Mouse (Mus musculus) MEL (cell line): ENCODE measurements around the gene Mad2l2. TPM values are rescaled to one million over a fixed set of nuclear protein-coding genes. Genes with fewer than 3 reads are reported as not detected.

Experiments
- DNase-seq: peaks from one replicate; pipeline ENCODE4 v3.0.0; 2011; ENCODE audit warnings: low read depth, low spot score
- H3K27ac ChIP-seq: 2 replicates; pipeline ENCODE4 v1.5.1; 2012; ENCODE audit warnings: low read depth, mild to moderate bottlenecking, control low read depth, low read length, moderate library complexity; ENCODE audit not compliant: control insufficient read depth
- H3K27me3 ChIP-seq, 2 experiments: fragments of 150-350 bp in 1 of 2; sonication (generic) in 1 of 2; 2 replicates each; pipeline ENCODE4 v1.6.1; 2012; ENCODE audit warnings: low read length in 2 of 2, mild to moderate bottlenecking in 2 of 2, improper control_type of control experiment in 1 of 2, moderate library complexity in 1 of 2; ENCODE audit not compliant: insufficient read depth in 2 of 2, control insufficient read depth in 1 of 2
- H3K36me3 ChIP-seq, 2 experiments: 2 replicates each; pipeline ENCODE4 v1.6.1; 2012 to 2014; ENCODE audit warnings: low read length in 2 of 2, improper control_type of control experiment in 1 of 2, inconsistent platforms in 1 of 2, mild to moderate bottlenecking in 1 of 2; ENCODE audit not compliant: insufficient read depth in 2 of 2, control insufficient read depth in 1 of 2
- H3K4me1 ChIP-seq, 2 experiments: fragments of 150-350 bp in 1 of 2; sonication (generic) in 1 of 2; 2 replicates each; pipeline ENCODE4 v1.6.1; 2012; ENCODE audit warnings: low read length in 2 of 2, improper control_type of control experiment in 1 of 2, mild to moderate bottlenecking in 1 of 2; ENCODE audit not compliant: insufficient read depth in 2 of 2, control insufficient read depth in 1 of 2
- H3K4me3 ChIP-seq, 2 experiments: fragments of 150-350 bp in 1 of 2; sonication (generic) in 1 of 2; 2 replicates each; pipeline ENCODE4 v1.5.1; 2012; ENCODE audit warnings: low read depth in 2 of 2, low read length in 2 of 2, mild to moderate bottlenecking in 2 of 2, moderate library complexity in 2 of 2, control low read depth in 1 of 2, improper control_type of control experiment in 1 of 2; ENCODE audit not compliant: control insufficient read depth in 1 of 2, insufficient read depth in 1 of 2
- H3K79me2 ChIP-seq: 2 replicates; pipeline ENCODE4 v1.6.1; 2012; ENCODE audit warnings: mild to moderate bottlenecking, low read length, moderate library complexity; ENCODE audit not compliant: control insufficient read depth, poor library complexity, insufficient read depth
- H3K9ac ChIP-seq: 2 replicates; pipeline ENCODE4 v1.6.1; 2012; ENCODE audit warnings: low read depth, mild to moderate bottlenecking, control low read depth, low read length, moderate library complexity; ENCODE audit not compliant: control insufficient read depth, poor library complexity, severe bottlenecking
- H3K9me3 ChIP-seq: fragments of 150-350 bp; sonication (generic); replicated peaks from 2 replicates; pipeline ENCODE4 v1.6.1; 2012; ENCODE audit warnings: mild to moderate bottlenecking, low read length, improper control_type of control experiment, moderate library complexity; ENCODE audit not compliant: insufficient read depth
- CHD1 ChIP-seq: IDR thresholded peaks from 2 replicates; pipeline ENCODE4 v1.6.1; 2012; ENCODE audit warnings: low read depth, mild to moderate bottlenecking, inconsistent platforms, low read length, improper control_type of control experiment
- E2F4 ChIP-seq: IDR thresholded peaks from 2 replicates; pipeline ENCODE4 v1.6.1; 2011; ENCODE audit warnings: low read depth, low read length, improper control_type of control experiment, borderline replicate concordance
- ELF1 ChIP-seq: IDR thresholded peaks from 2 replicates; pipeline ENCODE4 v1.6.1; 2014; ENCODE audit warnings: low read depth, mild to moderate bottlenecking, inconsistent platforms, low read length, improper control_type of control experiment, moderate library complexity
- GABPA ChIP-seq: IDR thresholded peaks from 2 replicates; pipeline ENCODE4 v1.6.1; 2012; ENCODE audit warnings: low read depth, mild to moderate bottlenecking, inconsistent platforms, low read length, improper control_type of control experiment, moderate library complexity
- GATA1 ChIP-seq: IDR thresholded peaks from 2 replicates; pipeline ENCODE4 v1.6.1; 2011; ENCODE audit warnings: low read depth, low read length, improper control_type of control experiment
- HCFC1 ChIP-seq: IDR thresholded peaks from 2 replicates; pipeline ENCODE4 v1.6.1; 2012; ENCODE audit warnings: low read depth, mild to moderate bottlenecking, inconsistent platforms, low read length, improper control_type of control experiment, moderate library complexity
- KAT2A ChIP-seq: conservative IDR thresholded peaks from 2 replicates; pipeline ENCODE4 v1.6.1; 2012; ENCODE audit warnings: low read depth, low read length, improper control_type of control experiment, inconsistent platforms
- MAZ ChIP-seq: IDR thresholded peaks from 2 replicates; pipeline ENCODE4 v1.6.1; 2012; ENCODE audit warnings: low read depth, mild to moderate bottlenecking, inconsistent platforms, low read length, improper control_type of control experiment
- MYC ChIP-seq: IDR thresholded peaks from 2 replicates; pipeline ENCODE4 v1.6.1; 2011; ENCODE audit warnings: low read depth, mild to moderate bottlenecking, low read length, improper control_type of control experiment, moderate library complexity
- NELFE ChIP-seq: IDR thresholded peaks from 2 replicates; pipeline ENCODE4 v1.6.1; 2011; ENCODE audit warnings: low read depth, low read length, improper control_type of control experiment
- NRF1 ChIP-seq: IDR thresholded peaks from 2 replicates; pipeline ENCODE4 v1.6.1; 2014; ENCODE audit warnings: low read depth, mild to moderate bottlenecking, inconsistent platforms, low read length, improper control_type of control experiment, moderate library complexity; ENCODE audit not compliant: poor library complexity, insufficient read depth, severe bottlenecking
- POLR2A ChIP-seq, 2 experiments: IDR thresholded peaks; 2 replicates each; pipeline ENCODE4 v1.6.1; 2011 to 2012; ENCODE audit warnings: low read length in 2 of 2, mild to moderate bottlenecking in 2 of 2, control low read depth in 1 of 2, improper control_type of control experiment in 1 of 2, low read depth in 1 of 2, moderate library complexity in 1 of 2; ENCODE audit not compliant: control insufficient read depth in 1 of 2, insufficient read depth in 1 of 2, poor library complexity in 1 of 2
- RAD21 ChIP-seq: IDR thresholded peaks from 2 replicates; pipeline ENCODE4 v1.6.1; 2011; ENCODE audit warnings: mild to moderate bottlenecking, low read depth, low read length, improper control_type of control experiment
- SMC3 ChIP-seq: IDR thresholded peaks from 2 replicates; pipeline ENCODE4 v1.6.1; 2011; ENCODE audit warnings: low read depth, low read length, improper control_type of control experiment
- TCF12 ChIP-seq: IDR thresholded peaks from 2 replicates; pipeline ENCODE4 v1.6.1; 2014; ENCODE audit warnings: low read depth, mild to moderate bottlenecking, inconsistent platforms, low read length, improper control_type of control experiment, moderate library complexity
- UBTF ChIP-seq: IDR thresholded peaks from 2 replicates; pipeline ENCODE4 v1.6.1; 2012; ENCODE audit warnings: low read depth, mild to moderate bottlenecking, inconsistent platforms, low read length, improper control_type of control experiment, moderate library complexity, borderline replicate concordance; ENCODE audit not compliant: insufficient read depth
- ZC3H11A ChIP-seq: IDR thresholded peaks from 2 replicates; pipeline ENCODE4 v1.6.1; 2012; ENCODE audit warnings: low read depth, mild to moderate bottlenecking, inconsistent platforms, low read length, improper control_type of control experiment
- ZNF384 ChIP-seq: IDR thresholded peaks from 2 replicates; pipeline ENCODE4 v1.6.1; 2012; ENCODE audit warnings: low read depth, mild to moderate bottlenecking, inconsistent platforms, low read length, improper control_type of control experiment
- polyA plus RNA-seq, 2 experiments: library from polyadenylated mRNA; stranded (reverse) in 1 of 2; unstranded in 1 of 2; fragments of >175 nt in 1 of 2; fragments of >200 nt in 1 of 2; gene quantifications; 2 replicates each; pipeline versions ENCODE4 v1.2.1 to v1.2.4; 2012; ENCODE audit warnings: low replicate concordance in 2 of 2, low read depth in 1 of 2; ENCODE audit not compliant: insufficient read length in 2 of 2, insufficient read depth in 1 of 2, missing spikeins in 1 of 2
- total RNA-seq: library from RNA; depleted of rRNA; stranded (reverse); fragments of 300-350 nt; gene quantifications from 2 replicates; pipeline ENCODE4 v1.2.3, GENCODE M21; 2012

Gene Mad2l2
- total and polyA plus RNA-seq, 3 experiments: 28.6 to 44.8 TPM; not detected in 1

DNA sequence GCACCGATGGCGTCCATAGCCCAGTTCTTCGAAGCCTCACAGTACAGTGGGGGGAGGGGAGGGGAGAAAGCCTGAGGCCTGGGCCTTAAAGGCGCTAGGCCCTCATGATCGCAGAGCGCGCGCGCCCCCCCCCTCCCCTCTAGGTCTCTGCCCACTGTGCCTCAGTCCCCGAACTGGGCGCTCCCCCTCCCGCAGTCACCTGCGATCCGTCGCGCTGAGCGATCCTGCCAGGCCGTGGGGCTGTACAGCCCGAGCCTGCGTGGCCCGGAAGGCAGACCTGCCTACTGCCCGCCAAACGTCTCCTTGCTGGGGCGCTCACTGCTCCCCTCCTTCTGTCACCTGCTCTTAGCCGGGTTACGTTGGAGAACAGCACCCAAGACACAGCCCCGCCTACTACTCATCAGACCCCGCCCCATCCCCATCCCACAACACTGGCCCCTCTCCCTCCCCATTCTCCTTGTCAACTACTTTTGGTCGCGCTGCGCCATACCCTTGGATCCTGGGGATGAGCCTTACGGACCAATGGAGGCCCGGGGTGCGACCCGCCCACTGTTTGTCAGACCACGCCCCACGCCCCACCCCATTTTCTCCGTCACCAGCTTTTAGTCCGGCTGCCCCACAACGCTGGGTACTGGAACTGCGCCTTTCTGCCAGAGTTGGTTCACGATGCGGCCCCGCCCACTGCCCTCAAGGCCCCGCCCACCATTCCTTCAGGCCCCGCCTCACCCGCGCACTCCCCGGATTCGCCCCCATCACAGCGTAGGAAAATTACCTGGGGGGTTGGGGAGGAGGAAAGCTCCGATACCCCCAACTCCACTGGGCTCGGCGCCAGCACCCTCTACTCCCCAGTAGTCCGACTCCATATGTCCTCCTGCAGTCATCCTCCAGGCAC is 29.6 kb downstream of the Mad2l2 start (continued):
- TF ChIP-seq ZC3H11A: no peak
- TF ChIP-seq TCF12: no peak
- TF ChIP-seq E2F4: no peak
- peak; percentile 43 for TF ChIP-seq NELFE
- TF ChIP-seq NRF1: peak; percentile 37; the same call in 1 of the 2 replicates
- TF ChIP-seq UBTF: no peak
- peak; percentile 25 to 28; a peak in 1 of 4 replicates for TF ChIP-seq POLR2A (IDR thresholded peaks at IDR 0.05; ENCODE audit: control insufficient read depth in 1 of 2, insufficient read depth in 1 of 2, low read depth in 1 of 2, low read length in 2 of 2, poor library complexity in 1 of 2)
- TF ChIP-seq KAT2A: no peak
- no peak for TF ChIP-seq GABPA
- TF ChIP-seq ZNF384: no peak
- TF ChIP-seq CHD1: no peak
- TF ChIP-seq MYC: no peak
- no peak for TF ChIP-seq RAD21
- peak; percentile 62 for TF ChIP-seq MAZ

DNA sequence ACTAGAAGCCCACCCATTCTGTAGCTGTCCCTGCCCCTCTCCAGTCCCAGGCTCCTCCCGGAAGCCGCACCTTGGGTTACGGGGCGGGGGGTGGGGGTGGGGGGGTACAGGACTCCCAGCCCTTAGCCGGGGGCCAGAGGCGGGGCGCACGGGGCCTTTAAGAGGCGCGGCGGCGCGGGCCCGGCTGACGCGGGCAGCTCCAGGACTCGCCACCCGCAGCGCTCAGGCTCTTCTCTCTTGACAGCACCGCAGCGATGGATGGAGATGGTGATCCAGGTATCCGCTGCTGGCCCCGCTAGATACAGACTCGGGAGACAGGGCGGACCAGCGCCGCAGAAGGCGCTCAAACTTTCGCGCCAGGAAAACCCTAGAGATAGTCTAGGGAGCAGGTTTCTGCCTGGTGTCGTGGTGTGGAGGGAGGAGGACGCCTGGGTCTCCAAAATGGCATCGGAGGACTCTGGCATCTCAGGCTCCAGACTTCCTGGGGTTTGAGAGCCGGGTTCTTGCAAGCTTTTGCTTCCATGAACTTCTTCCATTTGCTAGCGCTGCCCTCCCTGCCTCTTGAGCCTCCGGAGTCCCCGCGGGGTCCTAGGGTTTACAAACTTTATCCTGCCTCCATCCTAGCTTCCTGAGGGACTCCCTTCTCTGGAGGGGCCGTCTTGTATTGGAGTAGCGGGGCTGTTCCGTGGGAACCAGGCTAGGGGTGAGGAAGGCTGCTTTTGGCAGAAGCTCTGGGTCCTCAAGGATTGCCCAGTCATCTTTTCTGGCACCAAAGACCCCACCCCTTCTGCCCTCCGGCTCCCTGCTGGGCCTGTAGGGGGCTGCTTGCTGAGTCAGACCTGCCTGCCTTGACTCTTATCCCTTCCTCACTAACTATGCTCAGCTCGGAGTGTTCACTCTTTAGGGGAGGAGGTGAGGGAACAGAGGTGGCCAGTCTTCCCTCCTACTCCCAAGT is 30.5 kb downstream of the Mad2l2 start, which contains the start of the genes Fbxo44 and Fbxo2:
Gene Fbxo44 (minus strand): TSS at position 47 of the 955 bp plus-strand sequence.
Gene Fbxo2 (plus strand): TSS at position 186 of the 955 bp plus-strand sequence.
- peak within 1 kb of the TSS; percentile 77 for H3K9ac ChIP-seq
- no peaks in the 10 kb centered on the region; a peak in 1 of 4 replicates for H3K27me3 ChIP-seq
- no peaks in the 10 kb centered on the region for H3K9me3 ChIP-seq
- H3K27ac ChIP-seq: no peak within 1 kb of the TSS
- H3K4me1 ChIP-seq: peaks cover 0 to 3% of the 10 kb centered on the region in 2 experiments; a peak in 2 of 4 replicates
- no peak for TF ChIP-seq GABPA
- no peak for TF ChIP-seq POLR2A (IDR thresholded peaks at IDR 0.05; ENCODE audit: control insufficient read depth in 1 of 2, insufficient read depth in 1 of 2, low read depth in 1 of 2, low read length in 2 of 2, poor library complexity in 1 of 2)
- TF ChIP-seq ELF1: no peak
- TF ChIP-seq GATA1: no peak
- no peak for TF ChIP-seq NELFE
- TF ChIP-seq HCFC1: no peak
- no peak for TF ChIP-seq NRF1
- no peak for TF ChIP-seq SMC3
- DNase-seq: no peak
- no peaks in the 10 kb centered on the region for H3K36me3 ChIP-seq
- no peaks in the 10 kb centered on the region; the same call in 1 of the 2 replicates for H3K79me2 ChIP-seq
- peak within 1 kb of the TSS; percentile 80 to 93 for H3K4me3 ChIP-seq
